Mouse (Mus musculus) adrenal gland, adult 2 months (tissue): ENCODE measurements at regions not wholly inside any gene's neighbourhood (a gene's known extent, or its start where the extent isn't known, plus 50 kb on each side); places are given as distances from the start of the nearest gene placed in this dataset.
A peak's percentile ranks its signal among the peaks of the same experiment; 100 is the strongest.

ENCODE experiments used
- DNase-seq: peaks from one replicate; pipeline ENCODE4 v3.0.0; 2021

GRCm38 (mm10) chr13:44038322-44038721 is 253.7 kb downstream of the Cd83 start:
- DNase-seq: no peak

DNA sequence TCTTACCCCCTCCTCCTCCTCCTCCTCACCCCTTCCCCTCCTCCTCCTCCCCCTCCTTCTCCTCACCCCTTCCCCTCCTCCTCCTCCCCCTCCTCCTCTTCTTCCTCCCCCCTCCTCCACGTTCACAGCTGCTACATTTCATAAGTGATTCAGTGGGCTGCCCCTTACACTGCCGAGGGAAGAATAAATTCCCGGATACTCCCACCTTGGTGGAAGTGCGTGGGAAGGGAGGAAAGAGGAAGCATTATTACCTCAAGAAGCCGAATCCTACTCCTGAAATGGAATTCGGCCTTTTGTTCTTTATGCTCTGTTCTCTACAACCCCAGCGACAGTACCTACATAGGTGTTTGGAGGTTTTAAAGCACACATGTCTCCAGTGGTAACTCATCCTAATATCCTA is 256.1 kb downstream of the Cd83 start:
- no peak for DNase-seq

DNA sequence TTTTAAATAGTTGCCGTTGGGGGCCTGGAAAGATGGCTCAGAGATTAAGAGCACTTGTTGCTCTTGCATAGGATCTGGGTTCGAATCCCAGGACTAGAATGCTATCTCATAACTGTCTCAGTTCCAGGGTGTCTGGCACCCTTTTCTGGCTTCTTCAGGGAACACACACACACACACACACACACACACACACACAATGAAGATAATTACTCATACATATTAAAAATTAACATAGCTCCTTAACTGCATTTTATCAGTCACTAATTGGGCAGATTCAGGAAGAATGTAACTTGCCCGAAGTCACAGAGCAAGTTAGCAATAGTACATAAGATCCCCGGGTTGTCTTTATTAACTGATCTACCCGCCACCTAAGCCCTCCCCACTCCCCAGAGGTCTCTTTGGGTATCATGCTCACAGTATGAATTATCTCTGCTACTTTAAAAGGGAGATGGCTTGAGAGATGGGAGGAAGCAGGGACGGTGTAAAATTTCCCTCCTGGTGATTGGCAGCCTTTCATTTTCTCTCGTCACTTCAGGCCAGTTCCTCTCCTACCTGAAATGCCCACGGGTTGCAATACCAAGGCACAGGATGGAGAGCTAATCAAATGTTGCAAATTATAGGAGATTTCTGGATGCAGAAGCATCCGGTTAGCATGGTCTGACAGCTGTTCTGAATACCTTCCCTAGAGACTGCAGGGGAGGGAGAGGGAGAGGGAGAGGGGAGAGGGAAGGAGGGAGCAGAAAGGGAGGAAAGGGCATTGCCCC is 258.3 kb downstream of the Cd83 start:
- no peak for DNase-seq

DNA sequence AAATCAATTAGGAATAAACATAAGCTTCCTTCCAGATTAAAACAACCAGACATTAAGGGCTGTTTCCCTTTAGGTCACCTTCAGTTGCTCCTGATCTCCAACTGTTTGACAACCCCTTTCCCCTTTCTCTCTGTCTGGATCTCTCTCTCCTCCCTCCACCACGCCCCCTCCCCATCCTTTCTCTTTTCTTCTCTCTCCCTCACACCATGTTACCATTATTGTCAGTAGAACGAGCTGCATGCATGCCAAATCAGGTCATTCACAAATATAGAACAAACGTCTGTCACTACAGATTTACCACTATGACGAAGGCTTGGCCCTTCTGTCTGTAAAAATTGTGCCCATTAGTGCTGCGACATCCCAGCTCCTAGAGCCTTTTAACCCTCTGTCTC is 258.9 kb downstream of the Cd83 start:
- no peak for DNase-seq

- DNase-seq: no peak
Measured at GRCm38 (mm10) chr13:44044546-44045216, 260.1 kb downstream of the Cd83 start.

DNA sequence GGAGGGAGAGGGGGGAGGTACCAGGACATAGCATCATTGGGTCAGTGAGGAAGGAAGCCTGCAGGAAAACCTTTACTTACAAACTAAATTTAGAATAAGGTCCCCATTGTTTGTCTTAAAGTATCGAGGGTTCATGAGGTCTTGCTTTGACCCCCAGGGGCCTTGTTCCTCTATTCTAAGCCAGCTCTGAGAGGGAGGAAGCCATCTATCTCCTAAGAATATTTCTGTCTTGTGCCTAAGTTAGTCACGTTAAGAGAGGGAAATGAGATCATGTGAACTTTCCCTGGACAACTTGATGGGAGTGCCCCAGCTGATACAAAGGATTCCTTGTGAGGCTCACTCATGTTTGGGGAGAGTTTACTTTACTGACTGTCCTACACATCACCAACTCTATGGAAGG is 261.9 kb downstream of the Cd83 start:
- peak; percentile 36 for DNase-seq

DNA sequence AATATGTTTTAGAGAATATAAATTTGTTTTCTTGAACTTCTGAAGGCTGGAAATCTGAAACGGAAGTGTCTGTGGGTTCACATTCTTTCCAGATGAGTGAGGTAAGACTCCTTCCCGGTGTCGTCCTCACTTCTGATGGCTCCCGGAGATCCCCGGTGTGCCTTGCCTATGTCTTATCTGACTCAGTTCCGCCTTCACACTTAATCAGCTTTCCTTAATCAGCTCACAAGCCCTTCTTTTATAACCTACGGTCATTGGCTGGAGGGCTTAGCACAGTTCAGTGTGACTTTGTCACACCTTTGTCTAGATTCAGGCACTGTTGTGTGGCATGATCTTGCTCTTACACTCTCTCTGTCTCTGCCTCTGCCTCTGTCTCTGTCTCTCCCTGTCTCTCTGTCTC is 269.6 kb downstream of the Cd83 start:
- DNase-seq: no peak

DNA sequence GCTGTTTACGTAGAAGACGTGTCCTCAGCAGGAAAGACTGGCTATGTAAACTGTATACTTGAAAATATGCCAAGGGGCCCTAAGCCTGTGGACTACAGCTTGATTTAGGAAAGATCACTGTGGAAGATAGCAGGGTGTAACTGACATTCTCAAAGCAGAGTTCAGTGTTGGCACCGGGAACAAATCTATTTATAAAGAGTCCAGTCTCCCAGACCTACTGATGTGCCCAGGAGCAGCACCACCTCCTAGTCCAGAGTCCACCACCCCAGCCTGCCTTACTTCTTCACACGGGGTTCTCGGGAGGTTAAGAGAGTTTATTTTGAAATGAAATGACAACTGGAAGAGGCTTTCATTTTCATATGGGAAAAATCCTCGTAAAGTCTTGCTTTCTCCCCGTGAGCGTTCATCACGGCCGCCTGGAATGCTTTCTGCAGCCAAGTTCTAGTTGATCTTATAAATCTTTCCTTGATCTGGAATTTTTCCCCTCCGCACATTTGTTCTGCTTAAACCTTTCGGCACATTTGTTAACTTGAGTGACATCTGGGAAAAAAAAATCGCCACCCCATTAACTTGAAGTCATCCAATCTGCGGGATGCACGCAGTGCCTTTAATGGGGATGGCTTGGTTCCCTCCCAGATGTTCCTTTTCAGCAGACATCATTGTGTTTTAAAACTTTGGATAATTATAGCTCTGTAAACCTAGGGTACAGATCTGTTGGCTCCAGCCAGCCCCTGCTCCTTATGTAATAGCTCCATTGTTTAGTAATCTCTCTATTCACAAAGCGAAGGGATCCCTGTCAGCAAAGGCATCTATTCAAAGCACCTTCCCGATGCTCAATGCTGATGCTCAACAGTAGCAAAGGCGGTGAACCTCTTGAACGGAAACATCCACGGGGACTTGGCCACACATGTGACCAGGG is 271.3 kb downstream of the Cd83 start:
- peak; percentile 21 for DNase-seq

DNA sequence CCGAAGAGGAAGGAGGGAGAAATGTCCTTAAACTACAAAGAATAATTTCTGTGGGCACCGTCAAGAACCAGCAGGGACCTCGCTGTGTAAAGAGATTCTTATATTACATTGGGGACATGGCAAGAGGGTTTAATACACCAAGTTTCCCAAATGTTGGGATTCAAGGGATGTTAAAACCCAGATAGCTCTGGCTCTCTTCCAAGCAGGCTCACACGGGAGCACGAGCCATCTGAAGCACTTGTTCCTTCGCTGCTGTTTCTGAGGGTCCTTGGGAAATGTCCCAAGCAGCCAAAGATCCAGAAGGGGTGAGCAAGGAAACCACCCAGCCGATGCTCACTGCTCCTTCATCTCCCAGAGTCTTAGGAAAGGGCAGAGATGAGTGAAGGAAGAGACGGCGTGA is 272.1 kb downstream of the Cd83 start:
- no peak for DNase-seq

- no peak for DNase-seq
Measured at GRCm38 (mm10) chr13:44057542-44057941, 273.0 kb downstream of the Cd83 start.

- DNase-seq: no peak
Measured at GRCm38 (mm10) chr13:44058277-44058676, 273.7 kb downstream of the Cd83 start.

DNA sequence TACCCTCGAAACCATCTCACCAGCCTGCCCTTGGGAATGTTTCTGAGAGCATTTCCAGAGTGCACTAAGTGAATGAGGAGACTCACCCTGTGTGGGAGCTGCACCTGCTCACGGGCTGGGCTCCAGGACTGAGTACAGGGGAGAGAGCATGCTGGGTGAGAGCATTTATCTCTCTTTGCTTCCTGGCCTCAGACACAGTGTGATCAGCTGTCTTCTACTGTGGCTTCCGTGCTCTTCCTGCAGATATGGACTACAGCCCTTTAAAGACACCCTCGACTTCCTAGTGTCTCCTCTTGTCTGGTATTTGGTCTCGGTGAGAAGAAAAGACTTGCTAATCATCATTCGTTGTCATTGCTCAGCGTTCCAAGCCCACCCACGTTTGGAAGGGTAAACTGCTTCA is 274.9 kb downstream of the Cd83 start:
- no peak for DNase-seq

- no peak for DNase-seq
Measured at GRCm38 (mm10) chr13:44061286-44061685, 276.7 kb downstream of the Cd83 start.

DNA sequence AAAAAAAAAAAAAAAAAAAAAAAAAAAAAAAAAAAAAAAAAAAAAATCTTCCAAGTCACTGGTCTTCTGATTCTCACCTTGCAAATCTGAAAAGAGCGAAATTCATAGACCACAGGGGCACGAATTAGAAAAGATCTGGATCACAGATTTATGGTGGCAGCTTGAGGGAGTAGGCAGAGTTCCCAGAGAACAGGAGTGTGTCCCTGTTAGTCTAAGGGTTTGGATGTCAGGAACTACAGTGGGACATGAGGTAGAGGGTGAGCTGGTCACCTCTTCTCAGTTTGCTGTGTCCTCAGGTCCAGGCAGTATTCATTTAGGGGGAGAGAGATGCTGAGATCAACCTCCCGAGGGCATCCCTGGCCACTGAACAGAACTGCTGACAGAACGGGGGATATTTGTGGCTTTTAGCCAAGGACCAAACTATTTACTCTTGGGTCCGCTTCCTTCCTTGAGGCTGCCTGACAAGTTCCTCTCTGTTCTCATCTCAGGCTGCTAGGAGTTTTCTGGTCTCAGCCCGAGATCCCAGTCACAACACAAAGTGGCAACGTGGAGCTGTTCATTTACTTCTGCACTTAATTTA is 277.2 kb downstream of the Cd83 start:
- no peak for DNase-seq

DNA sequence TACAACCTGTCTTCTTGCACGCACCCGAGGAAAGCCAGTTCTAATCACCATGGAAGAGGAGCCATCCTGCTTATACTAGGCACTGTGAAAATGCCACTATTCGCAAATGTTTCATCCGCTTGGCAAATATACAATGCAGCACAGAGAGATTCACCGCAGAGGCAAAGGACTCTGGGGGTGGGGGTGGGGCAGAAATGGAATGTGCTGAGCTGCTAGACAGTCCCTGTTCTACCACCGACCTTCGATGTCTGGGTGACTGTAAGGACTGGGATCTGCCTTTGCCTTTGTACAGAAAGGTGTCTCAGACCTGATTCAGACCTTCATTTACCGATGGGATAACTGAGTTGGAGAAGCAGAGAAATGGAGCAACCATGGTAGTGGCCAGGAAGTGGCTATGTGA is 278.7 kb downstream of the Cd83 start:
- no peak for DNase-seq

DNA sequence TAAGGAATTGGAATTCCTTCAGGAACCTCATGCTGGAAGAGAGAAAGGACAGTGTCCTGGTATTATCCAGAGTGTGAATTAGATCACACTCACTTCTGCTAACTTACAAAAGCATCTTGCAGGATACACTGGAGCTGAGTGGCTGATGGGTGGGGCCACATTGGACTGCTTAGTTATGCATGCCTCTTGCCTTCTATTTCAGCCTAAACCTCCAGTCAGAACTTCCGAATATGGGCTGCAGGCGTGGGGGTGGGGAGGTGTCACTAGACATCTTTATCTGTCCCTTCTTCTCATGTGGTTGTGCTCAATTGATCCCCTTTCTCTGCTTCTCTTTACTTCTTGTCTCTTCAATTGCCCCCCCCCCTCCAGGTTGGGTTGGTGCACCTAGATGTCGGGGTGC is 279.5 kb downstream of the Cd83 start:
- no peak for DNase-seq

DNA sequence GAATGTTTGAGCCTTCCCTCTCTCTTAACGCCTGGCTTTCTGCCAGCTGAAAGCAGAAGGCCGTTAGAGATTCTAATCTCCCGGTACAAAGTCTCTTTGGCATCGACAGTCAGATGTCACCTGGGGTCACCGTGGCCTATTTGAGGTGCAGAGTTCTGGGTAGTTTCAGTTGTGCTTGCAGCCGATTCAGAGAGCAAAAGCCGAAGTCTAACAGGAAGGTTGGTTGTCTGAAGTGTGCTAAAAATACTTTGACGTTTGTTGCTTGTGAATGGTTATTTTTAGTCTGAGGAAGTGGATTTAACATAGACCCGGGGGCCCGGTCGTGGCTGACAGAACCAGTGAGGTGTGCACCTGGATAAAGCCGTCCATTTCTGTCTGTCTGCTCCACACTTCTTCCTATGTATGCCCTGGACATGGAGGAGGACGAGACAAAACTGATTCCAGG is 281.2 kb downstream of the Cd83 start:
- DNase-seq: peak; percentile 55

GRCm38 (mm10) chr13:44067244-44067643 is 282.7 kb downstream of the Cd83 start:
- DNase-seq: no peak

- no peak for DNase-seq
Measured at GRCm38 (mm10) chr13:44068951-44069350, 284.4 kb downstream of the Cd83 start.

GRCm38 (mm10) chr13:44073122-44073521 is 288.5 kb downstream of the Cd83 start:
- DNase-seq: no peak

GRCm38 (mm10) chr13:44074172-44074571 is 289.6 kb downstream of the Cd83 start:
- DNase-seq: no peak

- DNase-seq: no peak
Measured at GRCm38 (mm10) chr13:44077022-44077421, 292.4 kb downstream of the Cd83 start.
